Mouse (Mus musculus): Measurements from ENCODE around the gene Pappa2. TPM values are rescaled to one million over a fixed set of nuclear protein-coding genes. Genes with fewer than 3 reads are reported as not detected.

Gene Pappa2
- polyA plus RNA-seq, 1 experiment from 2014 or later, result 0.67 TPM

- Histone ChIP-seq H3K4me2 (replicated peaks) (no peak overlapping the region), H3K36me3 (replicated peaks; ENCODE audit: control insufficient read depth, insufficient read depth) (no peaks in the 10 kb centered on the region), H3K9ac (no peak overlapping the region), H3K4me1 (replicated peaks; ENCODE audit: control insufficient read depth, insufficient read depth, low read length) (no peaks in the 10 kb centered on the region), H3K27ac (no peak overlapping the region), H3K27me3 (ENCODE audit: control insufficient read depth, insufficient read depth, low read length) (no peaks in the 10 kb centered on the region), H3K4me3 (replicated peaks; ENCODE audit: low read length) (no peak overlapping the region), H3K9me3 (ENCODE audit: control insufficient read depth, low read length) (no peaks in the 10 kb centered on the region)
- ATAC-seq (ENCODE audit: low FRiP score), result no peak
- no peak for DNase-seq (ENCODE audit: low spot score)
- 86% methylated on average over 5 of the region's 5 CpGs for WGBS
Measured at GRCm38 (mm10) chr1:158920451-158920850, 59.8 kb downstream of the Pappa2 start.

GRCm38 (mm10) chr1:158918890-158919289, 61.4 kb downstream of the Pappa2 start:
- Histone ChIP-seq H3K4me3 (replicated peaks; ENCODE audit: low read length) (no peak overlapping the region), H3K4me2 (replicated peaks) (no peak overlapping the region), H3K27ac (no peak overlapping the region), H3K9ac (no peak overlapping the region), H3K4me1 (replicated peaks; ENCODE audit: control insufficient read depth, insufficient read depth, low read length) (no peaks in the 10 kb centered on the region), H3K9me3 (ENCODE audit: control insufficient read depth, low read length) (no peaks in the 10 kb centered on the region), H3K36me3 (replicated peaks; ENCODE audit: control insufficient read depth, insufficient read depth) (no peaks in the 10 kb centered on the region), H3K27me3 (ENCODE audit: control insufficient read depth, insufficient read depth, low read length) (no peaks in the 10 kb centered on the region)
- 88% methylated on average over 3 of the region's 3 CpGs for WGBS
- DNase-seq (ENCODE audit: low spot score) (no peak), ATAC-seq (ENCODE audit: low FRiP score) (no peak)

- H3K4me1 ChIP-seq (replicated peaks; ENCODE audit: control insufficient read depth, insufficient read depth, low read length), result no peaks in the 10 kb centered on the region
- ATAC-seq (ENCODE audit: low FRiP score), result no peak
- H3K9ac ChIP-seq, result no peak overlapping the region
- H3K36me3 ChIP-seq (replicated peaks; ENCODE audit: control insufficient read depth, insufficient read depth), result no peaks in the 10 kb centered on the region
- H3K4me2 ChIP-seq (replicated peaks), result no peak overlapping the region
- no peak for DNase-seq (ENCODE audit: low spot score)
- no peaks in the 10 kb centered on the region for H3K27me3 ChIP-seq (ENCODE audit: control insufficient read depth, insufficient read depth, low read length)
- no peak overlapping the region for H3K4me3 ChIP-seq (replicated peaks; ENCODE audit: low read length)
- H3K27ac ChIP-seq, result no peak overlapping the region
- H3K9me3 ChIP-seq (ENCODE audit: control insufficient read depth, low read length), result no peaks in the 10 kb centered on the region
- 86% methylated on average over 3 of the region's 3 CpGs for WGBS
Measured at GRCm38 (mm10) chr1:158917067-158917466, 63.2 kb downstream of the Pappa2 start.

- H3K9me3 ChIP-seq (ENCODE audit: control insufficient read depth, low read length), result no peaks in the 10 kb centered on the region
- H3K9ac ChIP-seq, result no peak overlapping the region
- H3K27ac ChIP-seq, result no peak overlapping the region
- H3K4me1 ChIP-seq (replicated peaks; ENCODE audit: control insufficient read depth, insufficient read depth, low read length), result no peaks in the 10 kb centered on the region
- H3K4me3 ChIP-seq (replicated peaks; ENCODE audit: low read length), result no peak overlapping the region
- no peaks in the 10 kb centered on the region for H3K27me3 ChIP-seq (ENCODE audit: control insufficient read depth, insufficient read depth, low read length)
- 93% methylated on average over 5 of the region's 5 CpGs for WGBS
- H3K36me3 ChIP-seq (replicated peaks; ENCODE audit: control insufficient read depth, insufficient read depth), result no peaks in the 10 kb centered on the region
- no peak for DNase-seq (ENCODE audit: low spot score)
- no peak overlapping the region for H3K4me2 ChIP-seq (replicated peaks)
- ATAC-seq (ENCODE audit: low FRiP score), result no peak
Measured at GRCm38 (mm10) chr1:158915592-158915991, 64.7 kb downstream of the Pappa2 start.

- DNase-seq (ENCODE audit: low spot score) (no peak), ATAC-seq (ENCODE audit: low FRiP score) (no peak)
- Histone ChIP-seq H3K27me3 (ENCODE audit: control insufficient read depth, insufficient read depth, low read length) (no peaks in the 10 kb centered on the region), H3K36me3 (replicated peaks; ENCODE audit: control insufficient read depth, insufficient read depth) (no peaks in the 10 kb centered on the region), H3K4me3 (replicated peaks; ENCODE audit: low read length) (no peak overlapping the region), H3K4me1 (replicated peaks; ENCODE audit: control insufficient read depth, insufficient read depth, low read length) (no peaks in the 10 kb centered on the region), H3K9ac (no peak overlapping the region), H3K27ac (no peak overlapping the region), H3K4me2 (replicated peaks) (no peak overlapping the region), H3K9me3 (ENCODE audit: control insufficient read depth, low read length) (no peaks in the 10 kb centered on the region)
- WGBS, result 92% methylated on average over 2 of the region's 2 CpGs
Measured at GRCm38 (mm10) chr1:158910661-158911060, 69.6 kb downstream of the Pappa2 start.

- DNase-seq (ENCODE audit: low spot score) (no peak), ATAC-seq (ENCODE audit: low FRiP score) (no peak)
- Histone ChIP-seq H3K4me2 (replicated peaks) (no peak overlapping the region), H3K27me3 (ENCODE audit: control insufficient read depth, insufficient read depth, low read length) (no peaks in the 10 kb centered on the region), H3K36me3 (replicated peaks; ENCODE audit: control insufficient read depth, insufficient read depth) (no peaks in the 10 kb centered on the region), H3K9me3 (ENCODE audit: control insufficient read depth, low read length) (no peaks in the 10 kb centered on the region), H3K4me1 (replicated peaks; ENCODE audit: control insufficient read depth, insufficient read depth, low read length) (no peaks in the 10 kb centered on the region), H3K4me3 (replicated peaks; ENCODE audit: low read length) (no peak overlapping the region), H3K9ac (no peak overlapping the region), H3K27ac (no peak overlapping the region)
Measured at GRCm38 (mm10) chr1:158897339-158897738, 83.0 kb downstream of the Pappa2 start.

- H3K4me1 ChIP-seq (replicated peaks; ENCODE audit: control insufficient read depth, insufficient read depth, low read length), result no peaks in the 10 kb centered on the region
- WGBS, result 93% methylated on average over 6 of the region's 6 CpGs
- no peaks in the 10 kb centered on the region for H3K36me3 ChIP-seq (replicated peaks; ENCODE audit: control insufficient read depth, insufficient read depth)
- no peak overlapping the region for H3K4me3 ChIP-seq (replicated peaks; ENCODE audit: low read length)
- H3K27ac ChIP-seq, result no peak overlapping the region
- H3K9me3 ChIP-seq (ENCODE audit: control insufficient read depth, low read length), result no peaks in the 10 kb centered on the region
- no peak for DNase-seq (ENCODE audit: low spot score)
- no peak for ATAC-seq (ENCODE audit: low FRiP score)
- no peak overlapping the region for H3K4me2 ChIP-seq (replicated peaks)
- H3K27me3 ChIP-seq (ENCODE audit: control insufficient read depth, insufficient read depth, low read length), result no peaks in the 10 kb centered on the region
- H3K9ac ChIP-seq, result no peak overlapping the region
Measured at GRCm38 (mm10) chr1:158894441-158894840, 85.8 kb downstream of the Pappa2 start.

- H3K4me3 ChIP-seq (replicated peaks; ENCODE audit: low read length), result no peak overlapping the region
- no peak overlapping the region for H3K27ac ChIP-seq
- ATAC-seq (ENCODE audit: low FRiP score), result no peak
- no peaks in the 10 kb centered on the region for H3K9me3 ChIP-seq (ENCODE audit: control insufficient read depth, low read length)
- H3K36me3 ChIP-seq (replicated peaks; ENCODE audit: control insufficient read depth, insufficient read depth), result no peaks in the 10 kb centered on the region
- H3K9ac ChIP-seq, result no peak overlapping the region
- no peak for DNase-seq (ENCODE audit: low spot score)
- no peaks in the 10 kb centered on the region for H3K27me3 ChIP-seq (ENCODE audit: control insufficient read depth, insufficient read depth, low read length)
- H3K4me1 ChIP-seq (replicated peaks; ENCODE audit: control insufficient read depth, insufficient read depth, low read length), result no peaks in the 10 kb centered on the region
- WGBS, result 86% methylated on average over 3 of the region's 3 CpGs
- H3K4me2 ChIP-seq (replicated peaks), result no peak overlapping the region
Measured at GRCm38 (mm10) chr1:158875487-158875886, 104.8 kb downstream of the Pappa2 start.

- H3K27me3 ChIP-seq (ENCODE audit: control insufficient read depth, insufficient read depth, low read length), result no peaks in the 10 kb centered on the region
- H3K4me2 ChIP-seq (replicated peaks), result no peak overlapping the region
- no peaks in the 10 kb centered on the region for H3K4me1 ChIP-seq (replicated peaks; ENCODE audit: control insufficient read depth, insufficient read depth, low read length)
- ATAC-seq (ENCODE audit: low FRiP score) (no peak), DNase-seq (ENCODE audit: low spot score) (no peak)
- H3K4me3 ChIP-seq (replicated peaks; ENCODE audit: low read length), result no peak overlapping the region
- no peaks in the 10 kb centered on the region for H3K9me3 ChIP-seq (ENCODE audit: control insufficient read depth, low read length)
- 93% methylated on average over 2 of the region's 2 CpGs for WGBS
- no peak overlapping the region for H3K9ac ChIP-seq
- no peaks in the 10 kb centered on the region for H3K36me3 ChIP-seq (replicated peaks; ENCODE audit: control insufficient read depth, insufficient read depth)
- no peak overlapping the region for H3K27ac ChIP-seq
Measured at GRCm38 (mm10) chr1:158874552-158875077, 105.7 kb downstream of the Pappa2 start.

- Histone ChIP-seq H3K27ac (no peak overlapping the region), H3K27me3 (ENCODE audit: control insufficient read depth, insufficient read depth, low read length) (no peaks in the 10 kb centered on the region), H3K4me1 (replicated peaks; ENCODE audit: control insufficient read depth, insufficient read depth, low read length) (no peaks in the 10 kb centered on the region), H3K4me3 (replicated peaks; ENCODE audit: low read length) (no peak overlapping the region), H3K36me3 (replicated peaks; ENCODE audit: control insufficient read depth, insufficient read depth) (no peaks in the 10 kb centered on the region), H3K4me2 (replicated peaks) (no peak overlapping the region), H3K9me3 (ENCODE audit: control insufficient read depth, low read length) (no peaks in the 10 kb centered on the region), H3K9ac (no peak overlapping the region)
- no peak for DNase-seq (ENCODE audit: low spot score)
- 85% methylated on average over 1 of the region's 1 CpGs for WGBS
- ATAC-seq (ENCODE audit: low FRiP score), result no peak
Measured at GRCm38 (mm10) chr1:158873631-158874030, 106.7 kb downstream of the Pappa2 start.
